Mouse (Mus musculus) urinary bladder, postnatal 4 days (tissue): ENCODE results near the gene Bzw1.

Experiments used
- DNase-seq, 2 experiments: peaks; one replicate each; pipeline ENCODE4 v3.0.0; 2021 to 2022; ENCODE audit warnings: low spot score in 2 of 2

Bzw1 gene

GRCm38 (mm10) chr1:58396179-58396578 lies 3.5 kb downstream of the Bzw1 start:
- DNase-seq: no peak

DNA sequence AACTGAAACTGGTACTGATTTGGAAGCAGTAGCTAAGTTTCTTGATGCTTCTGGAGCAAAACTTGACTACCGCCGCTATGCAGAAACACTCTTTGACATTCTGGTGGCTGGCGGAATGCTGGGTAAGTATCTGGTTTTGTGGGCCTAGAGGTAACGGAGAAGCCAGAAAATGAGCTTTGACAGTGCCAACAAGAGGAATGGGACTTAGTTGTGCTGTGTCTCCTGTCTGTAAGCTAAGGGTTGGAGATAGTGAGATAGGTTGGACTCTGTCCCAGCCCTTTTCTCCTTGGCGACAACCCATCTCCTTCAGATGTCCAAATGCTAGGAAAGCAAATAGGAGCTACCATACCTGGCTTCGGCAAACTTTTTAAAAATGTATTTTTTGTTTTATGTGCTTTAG lies 5.0 kb downstream of the Bzw1 start:
- DNase-seq: no peak

DNA sequence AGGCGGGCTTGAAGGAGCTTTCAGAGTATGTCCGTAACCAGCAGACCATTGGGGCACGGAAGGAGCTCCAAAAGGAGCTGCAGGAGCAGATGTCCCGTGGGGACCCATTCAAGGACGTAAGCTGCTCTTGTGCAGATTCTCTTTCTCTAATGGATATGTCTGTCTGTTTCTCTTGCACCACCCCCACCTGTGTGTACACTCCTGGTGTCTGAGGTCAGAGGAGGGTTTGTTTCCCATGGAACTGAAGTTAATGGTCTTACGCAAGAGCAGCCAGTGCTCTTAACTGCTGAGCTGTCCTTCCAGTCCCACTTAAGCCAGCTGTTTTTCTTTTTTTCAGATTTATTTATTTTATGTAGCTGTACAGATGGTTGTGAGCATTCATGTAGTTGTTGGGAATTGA lies 8.7 kb downstream of the Bzw1 start:
- no peak for DNase-seq

- DNase-seq: no peak
These were observed 11.0 kb downstream of the Bzw1 start for GRCm38 (mm10) chr1:58403745-58404144.

- DNase-seq: no peak
These were observed 14.6 kb downstream of the Bzw1 start for GRCm38 (mm10) chr1:58407321-58407720.

DNA sequence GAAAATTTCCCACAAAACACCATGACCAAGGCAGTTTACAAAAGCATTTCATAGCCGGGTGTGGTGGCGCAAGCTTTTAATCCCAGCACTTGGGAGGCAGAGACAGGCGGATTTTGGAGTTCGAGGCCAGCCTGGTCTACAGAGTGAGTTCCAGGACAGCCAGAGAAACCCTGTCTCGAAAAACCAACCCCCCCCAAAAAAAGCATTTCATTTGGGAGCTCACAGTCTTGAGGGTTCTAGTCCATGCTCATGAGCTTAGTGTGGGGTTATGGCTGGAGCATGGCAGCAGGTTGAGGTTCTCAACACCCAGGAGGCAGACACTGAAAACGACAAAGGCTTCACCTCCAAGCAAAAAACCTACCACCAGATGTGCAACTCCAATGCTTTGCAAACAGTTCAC lies 15.4 kb downstream of the Bzw1 start:
- no peak for DNase-seq

DNA sequence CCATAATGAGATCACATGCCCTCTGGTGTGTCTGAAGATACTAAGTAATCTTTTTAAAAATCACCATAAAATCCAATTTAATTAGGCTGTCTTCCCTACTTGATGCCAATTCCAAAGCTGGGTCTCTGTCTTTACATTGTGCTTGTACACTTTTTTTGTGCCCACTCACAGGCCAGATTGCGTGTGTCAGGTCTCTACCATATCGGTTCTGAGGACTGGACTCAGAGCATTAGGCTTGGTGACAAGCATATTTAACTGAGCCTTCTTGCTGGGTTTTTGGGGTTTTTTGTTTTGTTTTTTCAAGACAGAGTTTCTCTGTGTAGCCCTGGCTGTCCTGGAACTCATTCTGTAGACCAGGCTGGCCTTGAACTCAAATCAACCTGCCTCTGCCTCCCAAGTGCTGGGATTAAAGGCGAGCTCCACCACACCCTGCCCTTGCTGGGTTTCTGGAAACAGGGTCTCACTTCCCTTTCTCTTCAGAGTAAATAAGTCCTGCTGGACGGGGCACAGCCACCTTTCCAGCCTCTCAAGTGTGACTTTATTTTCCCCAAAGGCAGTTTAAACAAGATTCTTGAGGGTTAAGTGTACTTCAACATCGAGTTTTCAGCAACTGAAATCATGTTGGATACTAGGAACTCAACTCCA lies 17.0 kb downstream of the Bzw1 start:
- no peak for DNase-seq

DNA sequence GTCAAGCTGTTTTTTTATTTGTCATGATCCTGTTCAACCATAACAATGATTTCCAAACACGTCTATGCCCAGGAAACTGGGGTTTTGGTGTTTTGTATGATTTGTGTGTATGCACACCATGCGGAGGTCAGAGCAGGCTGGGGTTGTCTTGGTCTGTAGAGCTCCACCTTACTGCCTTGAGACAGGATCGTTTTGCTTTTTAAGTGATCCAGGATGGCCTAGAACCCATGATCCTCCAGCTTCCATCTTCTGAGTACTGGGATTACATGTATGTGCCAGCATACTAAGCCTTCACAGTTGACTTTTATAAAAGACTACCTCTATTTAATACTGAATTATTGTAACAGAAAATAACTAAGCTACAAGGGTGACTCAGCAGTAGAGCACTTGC lies 17.5 kb downstream of the Bzw1 start:
- no peak for DNase-seq

GRCm38 (mm10) chr1:58410776-58411175 lies 18.1 kb downstream of the Bzw1 start:
- no peak for DNase-seq

- DNase-seq: no peak
These were observed 22.7 kb downstream of the Bzw1 start for GRCm38 (mm10) chr1:58415442-58415841.

DNA sequence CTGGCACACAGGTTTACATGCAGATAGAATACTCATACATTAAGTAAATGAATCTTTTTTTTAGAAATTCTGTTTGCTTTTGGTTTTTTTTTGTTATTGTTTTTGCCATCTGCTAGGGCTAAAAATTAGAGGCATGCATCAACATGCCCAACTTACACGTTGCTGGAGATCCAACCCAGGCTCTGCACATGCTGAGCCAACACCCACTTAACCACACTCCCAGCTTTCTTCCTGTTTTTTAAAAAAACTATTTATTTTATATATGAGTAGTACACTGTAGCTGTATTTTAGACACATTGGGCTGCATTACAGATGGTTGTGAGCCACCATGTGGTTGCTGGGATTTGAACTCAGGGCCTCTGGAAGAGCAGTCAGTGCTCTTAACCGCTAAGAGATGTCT lies 23.4 kb downstream of the Bzw1 start:
- DNase-seq: no peak

DNA sequence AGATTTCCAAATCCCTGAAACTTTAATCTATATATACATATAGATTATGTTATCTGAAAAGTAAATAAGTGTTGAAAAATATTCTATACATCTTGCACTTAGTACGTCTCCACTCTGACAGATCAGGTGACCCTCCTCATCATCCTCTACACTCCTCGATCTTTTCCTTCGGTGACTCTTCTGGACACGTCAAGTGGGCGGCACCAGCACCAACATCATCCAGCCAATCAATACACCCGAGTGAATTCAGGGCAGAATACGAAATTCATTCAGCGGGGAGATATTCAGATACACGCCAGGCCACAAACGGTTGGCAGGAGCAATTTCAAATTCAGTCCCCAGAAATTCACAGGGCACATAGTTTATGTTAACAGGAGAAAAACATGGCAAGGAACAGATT lies 27.3 kb downstream of the Bzw1 start:
- no peak for DNase-seq

DNA sequence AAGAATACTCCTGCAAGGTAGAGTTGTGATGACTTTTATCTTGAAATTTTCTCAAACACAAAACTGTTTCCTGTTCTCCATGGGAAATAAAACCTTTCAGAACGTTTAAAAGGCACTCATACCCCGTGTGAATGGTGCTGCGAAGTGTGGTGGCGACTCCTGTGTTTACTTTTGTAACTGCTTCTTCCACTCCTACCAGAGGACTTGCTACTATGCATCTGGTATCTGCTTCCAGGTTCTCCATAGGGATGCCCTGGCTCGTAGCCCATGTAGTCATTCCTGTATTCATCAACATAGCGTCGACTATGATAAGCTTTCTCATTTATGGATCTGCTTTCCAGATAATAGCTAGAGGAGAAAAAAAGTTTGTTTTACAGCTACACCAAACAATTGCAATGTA lies 28.3 kb downstream of the Bzw1 start:
- DNase-seq: no peak

- no peak for DNase-seq
These were observed 30.2 kb downstream of the Bzw1 start for GRCm38 (mm10) chr1:58422879-58423278.

DNA sequence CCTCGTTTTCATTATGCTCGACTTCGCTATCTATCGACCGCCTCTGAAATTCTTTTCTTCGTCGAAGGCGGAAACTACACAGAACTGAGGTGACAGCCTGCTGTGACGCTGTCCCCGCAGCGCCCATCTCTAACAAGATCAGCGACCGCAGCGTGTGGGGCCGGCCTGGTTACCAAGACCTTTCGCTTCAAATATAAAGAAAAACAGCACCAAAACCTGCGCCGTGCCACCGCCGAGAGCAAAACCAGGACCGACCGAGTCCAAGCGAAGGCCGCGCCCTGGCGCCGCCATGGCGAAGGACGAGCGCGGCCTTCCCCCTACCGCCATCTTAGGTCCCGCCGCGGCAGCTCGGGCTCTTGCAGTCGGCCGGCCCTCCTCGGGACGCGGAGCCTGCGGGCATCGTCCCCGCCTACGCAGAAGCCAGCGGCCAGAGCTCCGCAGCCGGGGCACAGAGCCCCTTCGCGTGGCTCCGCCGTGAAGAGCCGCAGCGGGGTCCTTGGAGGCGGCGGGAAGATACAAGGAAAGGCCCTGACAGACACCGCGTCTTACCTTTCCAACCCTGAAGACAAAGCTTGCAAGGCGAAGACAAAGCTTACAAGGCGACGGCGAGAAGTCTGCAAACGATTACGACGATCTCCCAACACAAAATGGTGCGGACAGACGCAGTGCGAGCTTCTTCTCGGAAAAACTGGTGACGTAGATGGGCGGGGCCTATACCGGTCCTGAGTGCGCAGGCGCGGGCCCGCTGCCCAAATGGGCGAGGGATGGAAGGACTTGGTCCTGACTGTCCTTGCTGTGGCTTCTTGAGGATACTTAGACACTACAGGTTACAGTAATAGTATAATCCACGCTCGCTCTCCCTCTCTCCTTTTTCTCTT lies 30.9 kb downstream of the Bzw1 start, which contains the start of gene Clk1:
TSS of gene Clk1 (minus strand) at position 696 of the 878 bp plus-strand sequence.
- peak; percentile 96 to 98 for DNase-seq

- DNase-seq: no peak
These were observed 31.9 kb downstream of the Bzw1 start for GRCm38 (mm10) chr1:58424551-58424950.

- DNase-seq: no peak
These were observed 52.0 kb downstream of the Bzw1 start for GRCm38 (mm10) chr1:58444691-58445090.

- peak; percentile 84 to 85 for DNase-seq
These were observed 52.5 kb downstream of the Bzw1 start, which contains the start of the genes Nif3l1 and Ppil3 for GRCm38 (mm10) chr1:58445143-58445722. Gene Nif3l1 (plus strand): TSS chr1:58445151. Gene Ppil3 (minus strand): TSS chr1:58445486.

GRCm38 (mm10) chr1:58445861-58446260 lies 53.2 kb downstream of the Bzw1 start:
- no peak for DNase-seq

- no peak for DNase-seq
These were observed 55.1 kb downstream of the Bzw1 start for GRCm38 (mm10) chr1:58447766-58448165.

DNA sequence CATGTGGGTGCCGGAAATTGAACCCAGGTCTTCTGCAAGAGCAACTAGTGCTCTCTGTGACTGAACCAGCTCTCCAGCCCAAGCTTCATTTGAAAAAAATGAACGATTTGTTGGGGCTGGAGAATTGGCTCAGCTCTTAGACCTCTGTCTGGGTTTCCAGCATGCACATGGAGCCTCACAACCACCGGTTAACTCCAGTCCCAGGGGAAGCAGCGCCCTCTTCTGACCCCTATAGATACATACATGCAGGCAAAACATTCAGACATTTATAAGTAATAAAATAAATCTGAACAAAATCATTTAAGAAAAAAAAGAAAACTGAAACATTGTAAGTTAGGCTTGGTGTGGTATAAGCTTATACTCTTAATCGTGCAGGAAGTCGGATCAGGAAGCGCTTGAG lies 55.7 kb downstream of the Bzw1 start:
- DNase-seq: no peak

- no peak for DNase-seq
These were observed 61.6 kb downstream of the Bzw1 start for GRCm38 (mm10) chr1:58454316-58454715.
